Mouse (Mus musculus) bone marrow macrophage, adult 2 months (primary cell): ENCODE measurements at regions not wholly inside any gene's neighbourhood (a gene's known extent, or its start where the extent isn't known, plus 50 kb on each side); places are given as distances from the start of the nearest gene placed in this dataset.

Experiments used
- CTCF ChIP-seq: IDR thresholded peaks from 2 replicates; pipeline ENCODE4 v1.5.1; 2012; ENCODE audit warnings: low read depth, mild to moderate bottlenecking, low read length, moderate library complexity
- POLR2A ChIP-seq: IDR thresholded peaks from 2 replicates; pipeline ENCODE4 v1.6.1; 2012; ENCODE audit warnings: mild to moderate bottlenecking, low read depth, low read length, borderline replicate concordance

GRCm38 (mm10) chr6:31198340-31198739 lies 200.2 kb upstream of the Mkln1 start:
- TF ChIP-seq POLR2A, result no peak
- no peak for TF ChIP-seq CTCF
